Mouse (Mus musculus) lung, postnatal 10 days (tissue): Measurements from ENCODE around the gene Sugp1.
A peak's percentile ranks its signal among the peaks of the same experiment; 100 is the strongest.

Experiments used
- DNase-seq: peaks from one replicate; pipeline ENCODE4 v3.0.0; 2021

Gene Sugp1

DNA sequence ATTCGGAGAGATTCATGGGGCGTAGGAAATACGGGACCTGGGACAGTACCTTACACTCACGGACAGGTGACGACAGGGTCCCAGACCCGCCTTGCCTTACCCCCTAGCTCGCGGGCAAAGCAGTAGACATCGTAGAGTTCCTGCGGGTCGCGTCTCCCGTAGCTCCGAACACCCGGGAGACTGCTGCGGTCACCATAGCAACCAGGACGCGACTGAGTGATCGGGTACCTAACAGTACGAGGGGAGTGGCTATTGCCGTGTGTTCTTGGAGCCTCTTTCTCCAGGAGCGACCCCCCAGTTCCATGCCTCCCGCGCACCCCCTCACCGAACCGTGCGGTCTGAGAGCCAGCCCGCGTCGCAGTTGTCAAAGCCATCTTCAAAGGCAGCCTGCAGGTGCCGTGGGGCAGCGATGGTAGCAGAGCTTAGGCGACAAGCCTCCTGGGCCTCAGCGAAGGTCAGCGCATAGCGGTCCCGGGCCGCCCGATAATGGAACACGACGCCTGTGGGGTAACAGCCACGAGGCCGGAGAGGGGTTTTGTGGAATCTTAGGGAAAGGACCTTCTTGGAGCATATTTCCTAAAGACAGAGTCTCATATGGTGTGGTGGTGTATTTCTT, 69.9 kb downstream of the Sugp1 start:
- no peak for DNase-seq

DNA sequence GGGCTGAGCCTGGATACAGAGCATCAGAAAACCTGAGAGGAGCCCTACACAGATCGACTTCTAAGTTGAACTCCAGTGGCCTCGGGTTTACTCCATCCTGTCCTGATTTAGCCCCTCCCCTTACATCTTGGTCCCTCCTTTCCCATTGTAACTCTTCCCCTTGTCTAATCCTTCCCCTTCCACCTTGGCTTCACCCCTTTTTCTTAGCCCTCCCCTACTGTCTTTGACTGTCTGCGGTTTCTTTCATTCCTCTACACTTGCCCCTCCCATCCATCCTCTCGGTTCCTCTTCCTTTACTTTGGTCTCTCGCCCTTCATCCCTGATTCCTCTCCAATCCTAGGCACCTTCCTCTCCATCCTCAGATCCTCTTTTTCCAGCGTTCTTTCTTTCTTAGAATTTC, 71.9 kb downstream of the Sugp1 start:
- DNase-seq, result no peak

DNA sequence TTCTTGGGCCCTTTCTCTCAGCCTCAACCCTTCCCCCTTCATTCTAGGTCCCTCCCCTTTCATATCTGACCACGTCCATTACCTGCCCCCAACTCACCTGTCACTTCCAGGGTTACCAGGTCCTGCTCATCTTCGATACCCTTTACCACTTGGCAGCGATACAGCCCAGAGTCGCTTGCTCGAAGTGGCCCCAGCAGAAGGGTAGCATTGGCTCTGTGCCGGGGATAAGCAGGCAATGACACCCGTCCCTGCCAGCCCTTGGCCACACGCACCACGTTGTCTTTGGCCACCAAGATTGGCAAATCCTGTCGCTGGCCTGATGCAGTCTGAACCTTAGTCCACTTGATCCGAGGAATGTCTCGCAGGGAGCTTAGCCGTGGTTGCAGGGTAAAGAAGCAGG, 72.3 kb downstream of the Sugp1 start:
- no peak for DNase-seq

DNA sequence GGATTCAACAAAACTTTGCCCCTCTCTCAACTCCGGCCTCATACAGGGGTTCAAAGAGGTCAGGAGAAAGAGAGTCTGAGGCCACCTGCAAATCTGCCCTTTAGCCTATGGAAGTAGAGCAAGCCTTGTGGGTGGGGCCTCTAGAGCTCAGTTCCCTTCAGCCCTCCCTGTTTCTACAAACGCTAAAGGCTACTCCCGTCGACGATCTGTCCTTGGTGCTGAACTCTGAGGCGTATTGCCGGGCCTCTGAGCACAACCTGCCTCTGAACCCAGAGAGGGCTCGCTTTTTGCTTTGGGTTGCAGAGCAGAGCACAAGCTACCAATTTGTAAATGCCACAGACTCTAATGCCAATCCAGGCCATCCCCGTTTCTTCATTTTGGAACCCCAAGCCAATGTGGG, 75.0 kb downstream of the Sugp1 start:
- DNase-seq, result peak; percentile 49

DNA sequence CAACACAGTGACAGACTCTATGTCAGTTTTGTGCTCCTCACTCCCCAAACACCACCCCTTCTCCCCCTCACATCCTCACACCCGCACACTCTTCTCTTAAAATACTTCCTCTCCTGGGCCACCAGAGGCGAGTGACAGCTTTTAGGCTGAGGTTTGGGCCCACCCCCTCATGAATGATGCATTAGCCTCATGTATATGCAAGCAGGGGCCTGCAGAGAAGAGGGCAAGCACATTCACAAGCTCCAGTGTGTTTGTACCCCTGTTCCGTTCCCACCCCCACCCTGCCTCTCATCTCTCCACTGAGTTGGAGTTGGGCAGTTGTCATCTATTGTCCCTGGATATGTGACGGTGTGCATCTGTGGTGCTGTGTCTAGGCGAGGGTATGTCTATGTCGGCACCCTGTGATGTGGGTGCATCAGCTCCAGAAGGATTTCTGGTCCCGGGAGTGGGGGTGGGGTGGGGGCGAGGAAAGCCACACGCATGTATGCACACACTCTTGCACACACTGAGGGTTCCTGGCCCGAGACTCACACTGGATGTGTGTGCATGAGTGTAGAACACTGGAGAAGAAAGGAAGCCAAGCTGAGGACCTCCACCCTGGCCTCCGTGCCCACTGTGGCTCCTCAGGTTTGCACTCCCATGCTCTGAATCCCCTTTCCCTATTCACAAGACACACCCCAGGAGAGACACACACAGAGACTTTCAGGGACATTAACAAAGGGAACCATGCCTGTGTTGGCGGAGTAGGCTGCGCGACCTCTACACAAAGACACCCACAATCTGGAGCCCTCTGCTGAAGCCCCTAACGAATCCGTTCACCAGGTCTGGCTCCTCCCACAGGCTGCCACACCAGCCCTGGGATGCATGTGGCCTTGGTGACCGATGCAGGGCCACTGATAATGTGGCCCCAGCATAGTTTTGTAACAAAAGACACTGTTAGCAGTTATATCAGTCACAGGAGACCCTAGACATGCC, 76.4 kb downstream of the Sugp1 start:
- DNase-seq, result no peak

DNA sequence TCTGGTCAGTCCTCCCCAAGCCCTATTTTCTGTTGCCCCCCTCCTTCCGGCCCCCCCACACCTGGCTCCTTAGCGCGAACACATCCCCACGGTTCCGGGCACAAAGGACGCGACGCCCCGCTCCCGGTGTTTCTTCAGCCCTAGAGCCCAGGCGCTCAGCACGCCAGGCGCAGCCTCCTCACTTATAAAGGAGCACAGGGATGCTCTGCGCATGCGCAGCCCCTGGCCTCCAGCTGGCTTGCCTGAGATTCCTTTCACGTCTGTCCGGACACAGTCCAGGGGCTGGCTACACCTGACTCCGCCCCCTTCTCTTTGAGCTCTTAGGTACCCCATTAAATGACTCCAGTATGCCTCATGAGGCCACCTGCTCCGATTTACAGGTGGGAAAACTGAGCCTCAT, 78.1 kb downstream of the Sugp1 start, which contains the start of gene Ncan:
Gene Ncan, minus strand, starts transcription at position 207 of the 400 bp plus-strand sequence.
- DNase-seq, result peak; percentile 53
